Mouse (Mus musculus): ENCODE data around the gene Mrps21. TPM values are rescaled to one million over a fixed set of nuclear protein-coding genes. Genes with fewer than 3 reads are reported as not detected.

Mrps21 gene
- polyA plus RNA-seq, 1 experiment, result 250 TPM

- H3K27ac ChIP-seq (ENCODE audit: insufficient read depth, low read length), result no peak overlapping the region
- H3K4me1 ChIP-seq (ENCODE audit: control insufficient read depth, insufficient read depth, low read length), result no peaks in the 10 kb centered on the region
- TF ChIP-seq CTCF (IDR thresholded peaks at IDR 0.05; ENCODE audit: extremely low read depth, insufficient read depth, low read length), result no peak
- TF ChIP-seq POLR2A (IDR thresholded peaks at IDR 0.05; ENCODE audit: extremely low read depth, insufficient read depth, low read length), result no peak
- H3K4me3 ChIP-seq (ENCODE audit: insufficient read depth, low read length), result no peak overlapping the region
Observed at GRCm38 (mm10) chr3:95826275-95826674, 45.0 kb downstream of the Mrps21 start.

GRCm38 (mm10) chr3:95820046-95821010, 51.0 kb downstream of the Mrps21 start:
- Histone ChIP-seq H3K4me3 (ENCODE audit: insufficient read depth, low read length) (peak overlapping the region; percentile 93), H3K27ac (ENCODE audit: insufficient read depth, low read length) (peak overlapping the region; percentile 95), H3K4me1 (ENCODE audit: control insufficient read depth, insufficient read depth, low read length) (peaks cover 2% of the 10 kb centered on the region; the same call in 1 of the 2 replicates)
- TF ChIP-seq CTCF (IDR thresholded peaks at IDR 0.05; ENCODE audit: extremely low read depth, insufficient read depth, low read length) (no peak), POLR2A (IDR thresholded peaks at IDR 0.05; ENCODE audit: extremely low read depth, insufficient read depth, low read length) (no peak)

- Histone ChIP-seq H3K4me3 (ENCODE audit: insufficient read depth, low read length) (peak overlapping the region; percentile 93), H3K4me1 (ENCODE audit: control insufficient read depth, insufficient read depth, low read length) (peaks cover 2% of the 10 kb centered on the region; the same call in 1 of the 2 replicates), H3K27ac (ENCODE audit: insufficient read depth, low read length) (peak overlapping the region; percentile 95)
- TF ChIP-seq POLR2A (IDR thresholded peaks at IDR 0.05; ENCODE audit: extremely low read depth, insufficient read depth, low read length) (peak; percentile 90), CTCF (IDR thresholded peaks at IDR 0.05; ENCODE audit: extremely low read depth, insufficient read depth, low read length) (no peak)
Observed at GRCm38 (mm10) chr3:95819351-95819985, 51.9 kb downstream of the Mrps21 start.

- peak within 1 kb of the TSS; percentile 95 for H3K27ac ChIP-seq (ENCODE audit: insufficient read depth, low read length)
- H3K4me1 ChIP-seq (ENCODE audit: control insufficient read depth, insufficient read depth, low read length), result peaks cover 2% of the 10 kb centered on the region; the same call in 1 of the 2 replicates
- TF ChIP-seq POLR2A (IDR thresholded peaks at IDR 0.05; ENCODE audit: extremely low read depth, insufficient read depth, low read length) (peak; percentile 51; the same call in 1 of the 2 replicates), CTCF (IDR thresholded peaks at IDR 0.05; ENCODE audit: extremely low read depth, insufficient read depth, low read length) (no peak)
- peak within 1 kb of the TSS; percentile 93 for H3K4me3 ChIP-seq (ENCODE audit: insufficient read depth, low read length)
Observed at GRCm38 (mm10) chr3:95818571-95819288, 52.6 kb downstream of the Mrps21 start, which contains the start of gene Rprd2. Gene Rprd2 (minus strand): TSS chr3:95818863.

- H3K4me3 ChIP-seq (ENCODE audit: insufficient read depth, low read length), result peak overlapping the region; percentile 93
- H3K27ac ChIP-seq (ENCODE audit: insufficient read depth, low read length), result peak overlapping the region; percentile 95
- TF ChIP-seq POLR2A (IDR thresholded peaks at IDR 0.05; ENCODE audit: extremely low read depth, insufficient read depth, low read length) (no peak), CTCF (IDR thresholded peaks at IDR 0.05; ENCODE audit: extremely low read depth, insufficient read depth, low read length) (no peak)
- peaks cover 2% of the 10 kb centered on the region; the same call in 1 of the 2 replicates for H3K4me1 ChIP-seq (ENCODE audit: control insufficient read depth, insufficient read depth, low read length)
Observed at GRCm38 (mm10) chr3:95818026-95818511, 53.2 kb downstream of the Mrps21 start.

GRCm38 (mm10) chr3:95816681-95817080, 54.6 kb downstream of the Mrps21 start:
- Histone ChIP-seq H3K4me1 (ENCODE audit: control insufficient read depth, insufficient read depth, low read length) (peaks cover 2% of the 10 kb centered on the region; the same call in 1 of the 2 replicates), H3K27ac (ENCODE audit: insufficient read depth, low read length) (no peak overlapping the region), H3K4me3 (ENCODE audit: insufficient read depth, low read length) (no peak overlapping the region; the same call in 1 of the 2 replicates)
- no peak for TF ChIP-seq POLR2A (IDR thresholded peaks at IDR 0.05; ENCODE audit: extremely low read depth, insufficient read depth, low read length)
- no peak for TF ChIP-seq CTCF (IDR thresholded peaks at IDR 0.05; ENCODE audit: extremely low read depth, insufficient read depth, low read length)

Other genes starting within 250 kb of the Mrps21 start
- 149 and 155 TPM in 2 replicates for gene Ensa, start 246.5 kb downstream of the Mrps21 start, polyA plus RNA-seq (2012; rRNA removed)
- 37.7 and 39.5 TPM in 2 replicates for gene Mcl1, start 212.7 kb downstream of the Mrps21 start, polyA plus RNA-seq (2012; rRNA removed)
- 6.0 and 6.4 TPM in 2 replicates for gene Adamtsl4, start 183.6 kb downstream of the Mrps21 start, polyA plus RNA-seq (2012; rRNA removed)
- gene Ecm1, start 131.9 kb downstream of the Mrps21 start, polyA plus RNA-seq (2012; rRNA removed), result 15.6 and 15.7 TPM in 2 replicates
- gene Tars2, start 111.3 kb downstream of the Mrps21 start, polyA plus RNA-seq (2012; rRNA removed), result 38.6 and 39.3 TPM in 2 replicates
- gene Rprd2, start 52.7 kb downstream of the Mrps21 start, polyA plus RNA-seq (2012; rRNA removed), result 21.4 and 22.8 TPM in 2 replicates
- gene Prpf3, start 15.6 kb downstream of the Mrps21 start, polyA plus RNA-seq (2012; rRNA removed), result 36.0 and 36.9 TPM in 2 replicates
- 54.7 and 63.6 TPM in 2 replicates for gene Ciart, start 10.7 kb upstream of the Mrps21 start, polyA plus RNA-seq (2012; rRNA removed)
- 14.2 and 15.6 TPM in 2 replicates for gene BC028528, start 20.5 kb upstream of the Mrps21 start, polyA plus RNA-seq (2012; rRNA removed)
- 68.6 and 71.6 TPM in 2 replicates for gene Aph1a, start 22.4 kb upstream of the Mrps21 start, polyA plus RNA-seq (2012; rRNA removed)
- gene Car14, start 33.2 kb upstream of the Mrps21 start, polyA plus RNA-seq (2012; rRNA removed), result 19.9 and 22.3 TPM in 2 replicates
- gene Anp32e, start 57.7 kb upstream of the Mrps21 start, polyA plus RNA-seq (2012; rRNA removed), result 69.8 and 85.5 TPM in 2 replicates
- 133 and 134 TPM in 2 replicates for gene Plekho1, start 124.5 kb upstream of the Mrps21 start, polyA plus RNA-seq (2012; rRNA removed)
- 29.9 and 32.1 TPM in 2 replicates for gene Vps45, start 186.9 kb upstream of the Mrps21 start, polyA plus RNA-seq (2012; rRNA removed)
- gene Otud7b, start 233.0 kb upstream of the Mrps21 start, polyA plus RNA-seq (2012; rRNA removed), result 17.3 and 19.9 TPM in 2 replicates